Mouse (Mus musculus): ENCODE data around the gene Rxfp4.

DNA sequence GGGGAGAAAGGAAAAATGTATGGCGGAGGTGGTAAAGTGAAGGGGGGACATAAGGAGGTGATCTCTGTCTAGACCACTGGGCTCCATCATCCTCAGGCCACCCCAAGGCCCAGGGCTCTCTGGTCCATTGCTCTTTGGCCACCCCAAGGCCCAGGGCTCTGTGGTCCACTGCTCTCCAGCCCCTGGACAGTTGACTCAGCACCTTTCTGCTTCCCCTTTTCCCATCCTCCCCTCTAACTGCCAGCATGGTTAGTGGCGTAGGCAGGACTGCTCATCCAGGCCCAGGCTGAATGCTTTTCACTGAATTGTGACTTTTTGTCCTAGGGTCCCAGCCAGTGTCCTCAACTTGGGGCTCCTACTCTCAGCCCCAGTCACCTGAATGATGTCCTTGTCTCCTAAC, 25.4 kb downstream of the Rxfp4 start:
- no peak for TF ChIP-seq CTCF (conservative IDR thresholded peaks at IDR 0.05; ENCODE audit: low read length)
- TF ChIP-seq POU5F1 (IDR thresholded peaks at IDR 0.05; ENCODE audit: borderline replicate concordance, low read length), result no peak
- TF ChIP-seq NANOG (IDR thresholded peaks at IDR 0.05; ENCODE audit: borderline replicate concordance, low read length), result no peak

Measured in E14TG2a.4 (cell line).